Mouse (Mus musculus) G1E (cell line): ENCODE measurements around the gene Hoxc11. TPM values are rescaled to one million over a fixed set of nuclear protein-coding genes. Genes with fewer than 3 reads are reported as not detected.

Experiments
- ATAC-seq: 2 replicates; pipeline ENCODE4 v1.8.0; 2016; ENCODE audit warnings: mild to moderate bottlenecking; ENCODE audit not compliant: insufficient number of reproducible peaks, poor library complexity, low FRiP score, severe bottlenecking; ENCODE audit errors: extremely low read depth
- DNase-seq: peaks from one replicate; pipeline ENCODE4 v3.0.0; 2012; ENCODE audit warnings: low spot score
- H3K27me3 ChIP-seq: 2 replicates; pipeline ENCODE4 v1.6.1; 2012; ENCODE audit warnings: mild to moderate bottlenecking, low read length, inconsistent platforms; ENCODE audit not compliant: insufficient read depth
- H3K36me3 ChIP-seq: replicated peaks from 2 replicates; pipeline ENCODE3; 2012; ENCODE audit warnings: mild to moderate bottlenecking, inconsistent platforms
- H3K4me1 ChIP-seq: 2 replicates; pipeline ENCODE4 v1.6.1; 2012; ENCODE audit warnings: low read depth, low read length, inconsistent platforms, mixed read lengths; ENCODE audit not compliant: insufficient read depth
- H3K4me3 ChIP-seq: 2 replicates; pipeline ENCODE4 v1.5.1; 2012; ENCODE audit warnings: low read depth, mild to moderate bottlenecking, inconsistent platforms, low read length, moderate library complexity, mixed read lengths
- H3K9me3 ChIP-seq: replicated peaks from 2 replicates; pipeline ENCODE4 v1.6.1; 2012; ENCODE audit warnings: inconsistent platforms
- GATA1 ChIP-seq: IDR thresholded peaks from 2 replicates; pipeline ENCODE4 v1.6.1; 2012; ENCODE audit warnings: borderline replicate concordance, low read length, inconsistent platforms, mixed read lengths
- GATA2 ChIP-seq: IDR thresholded peaks from 2 replicates; pipeline ENCODE4 v1.6.1; 2012; ENCODE audit warnings: low read depth, low read length, inconsistent platforms, borderline replicate concordance
- TAL1 ChIP-seq: conservative IDR thresholded peaks from 2 replicates; pipeline ENCODE4 v1.6.1; 2012; ENCODE audit warnings: low read depth, low read length, inconsistent platforms, mixed read lengths
- polyA plus RNA-seq: library from polyadenylated mRNA; stranded (reverse); fragments of >175 nt; gene quantifications from 2 replicates; pipeline ENCODE4 v1.2.3, GENCODE M21; 2012
- total RNA-seq, 2 experiments: library from RNA; stranded (forward) in 1 of 2; stranded (reverse) in 1 of 2; fragments of 200-1000 nt in 1 of 2; fragments of >200 nt in 1 of 2; fragmentation: Nextera tagmentation in 1 of 2; gene quantifications; 2 replicates each; pipeline ENCODE4 v1.2.3; 2014 to 2017

Hoxc11 gene
- total and polyA plus RNA-seq, 3 experiments: 0.22 TPM; not detected in 2

DNA sequence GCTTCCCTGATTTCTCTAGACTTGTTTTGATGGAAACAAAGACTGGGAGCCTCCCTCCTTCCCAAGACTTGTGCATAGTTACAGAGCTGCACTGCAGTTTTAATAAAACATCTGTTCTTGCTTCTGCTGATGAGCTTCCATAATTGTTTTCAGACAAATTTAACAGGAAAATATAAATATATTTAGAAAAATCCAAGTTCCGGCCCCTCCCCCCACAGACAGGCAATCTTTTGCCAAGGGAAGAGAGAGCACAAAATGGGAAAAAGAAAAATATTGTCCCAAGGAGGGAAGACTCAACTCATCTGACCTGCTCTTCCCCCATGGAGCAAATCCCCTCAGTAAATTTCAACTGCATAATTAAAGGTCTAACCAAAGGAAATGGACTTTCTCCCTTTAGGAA lies 52.1 kb downstream of the Hoxc11 start:
- DNase-seq (no peak), ATAC-seq (no peak)
- H3K27me3 ChIP-seq: no peaks in the 10 kb centered on the region
- H3K9me3 ChIP-seq: no peaks in the 10 kb centered on the region
- H3K4me1 ChIP-seq: peaks cover 93% of the 10 kb centered on the region
- H3K4me3 ChIP-seq: peak overlapping the region; percentile 21; the same call in 1 of the 2 replicates
- peaks cover 25% of the 10 kb centered on the region for H3K36me3 ChIP-seq
- no peak for TF ChIP-seq TAL1
- no peak for TF ChIP-seq GATA1
- TF ChIP-seq GATA2: no peak

Other genes with a start within 250 kb of the Hoxc11 start
- 41.0 and 46.7 TPM in 2 replicates for gene Calcoco1, start 232.2 kb upstream of the Hoxc11 start, total RNA-seq (2014; fragmentation: Nextera tagmentation)
- gene Calcoco1, start 232.2 kb upstream of the Hoxc11 start, total RNA-seq (2017): 12.3 and 14.5 TPM in 2 replicates
- gene Calcoco1, start 232.2 kb upstream of the Hoxc11 start, polyA plus RNA-seq: 14.4 and 15.2 TPM in 2 replicates
- gene Hoxc13, start 33.3 kb upstream of the Hoxc11 start, total RNA-seq (2014; fragmentation: Nextera tagmentation): not detected in 2 replicates
- not detected in 2 replicates for gene Hoxc13, start 33.3 kb upstream of the Hoxc11 start, total RNA-seq (2017)
- not detected in 2 replicates for gene Hoxc13, start 33.3 kb upstream of the Hoxc11 start, polyA plus RNA-seq
- gene Hoxc12, start 17.7 kb upstream of the Hoxc11 start, total RNA-seq (2014; fragmentation: Nextera tagmentation): not detected in 2 replicates
- gene Hoxc12, start 17.7 kb upstream of the Hoxc11 start, total RNA-seq (2017): not detected in 2 replicates
- not detected in 2 replicates for gene Hoxc12, start 17.7 kb upstream of the Hoxc11 start, polyA plus RNA-seq
- 0.60 TPM in 1 of 2 replicates, not detected in the other for gene Hoxc10, start 12.4 kb downstream of the Hoxc11 start, total RNA-seq (2014; fragmentation: Nextera tagmentation)
- gene Hoxc10, start 12.4 kb downstream of the Hoxc11 start, total RNA-seq (2017): 0.12 and 0.16 TPM in 2 replicates
- 0.08 and 0.16 TPM in 2 replicates for gene Hoxc10, start 12.4 kb downstream of the Hoxc11 start, polyA plus RNA-seq
- gene Hoxc5, start 13.0 kb downstream of the Hoxc11 start, total RNA-seq (2014; fragmentation: Nextera tagmentation): 9.9 and 19.8 TPM in 2 replicates
- gene Hoxc5, start 13.0 kb downstream of the Hoxc11 start, total RNA-seq (2017): 7.6 and 9.1 TPM in 2 replicates
- gene Hoxc5, start 13.0 kb downstream of the Hoxc11 start, polyA plus RNA-seq: 11.4 and 12.4 TPM in 2 replicates
- gene Hoxc9, start 22.0 kb downstream of the Hoxc11 start, total RNA-seq (2014; fragmentation: Nextera tagmentation): 5.0 and 7.9 TPM in 2 replicates
- gene Hoxc9, start 22.0 kb downstream of the Hoxc11 start, total RNA-seq (2017): 3.3 and 3.9 TPM in 2 replicates
- gene Hoxc9, start 22.0 kb downstream of the Hoxc11 start, polyA plus RNA-seq: 9.8 and 12.0 TPM in 2 replicates
- gene Hoxc8, start 36.2 kb downstream of the Hoxc11 start, total RNA-seq (2014; fragmentation: Nextera tagmentation): 21.1 and 26.6 TPM in 2 replicates
- 2.0 and 2.7 TPM in 2 replicates for gene Hoxc8, start 36.2 kb downstream of the Hoxc11 start, total RNA-seq (2017)
- gene Hoxc8, start 36.2 kb downstream of the Hoxc11 start, polyA plus RNA-seq: 10.1 and 12.2 TPM in 2 replicates
- gene Hoxc6, start 43.8 kb downstream of the Hoxc11 start, total RNA-seq (2014; fragmentation: Nextera tagmentation): 16.3 and 37.1 TPM in 2 replicates
- 8.6 and 12.0 TPM in 2 replicates for gene Hoxc6, start 43.8 kb downstream of the Hoxc11 start, total RNA-seq (2017)
- 27.1 and 28.6 TPM in 2 replicates for gene Hoxc6, start 43.8 kb downstream of the Hoxc11 start, polyA plus RNA-seq
- 29.3 and 33.9 TPM in 2 replicates for gene Hoxc4, start 64.5 kb downstream of the Hoxc11 start, total RNA-seq (2014; fragmentation: Nextera tagmentation)
- 11.0 and 12.2 TPM in 2 replicates for gene Hoxc4, start 64.5 kb downstream of the Hoxc11 start, total RNA-seq (2017)
- 60.1 and 65.8 TPM in 2 replicates for gene Hoxc4, start 64.5 kb downstream of the Hoxc11 start, polyA plus RNA-seq
- gene Smug1, start 212.7 kb downstream of the Hoxc11 start, total RNA-seq (2014; fragmentation: Nextera tagmentation): 7.8 and 10.6 TPM in 2 replicates
- 9.0 and 11.3 TPM in 2 replicates for gene Smug1, start 212.7 kb downstream of the Hoxc11 start, total RNA-seq (2017)
- gene Smug1, start 212.7 kb downstream of the Hoxc11 start, polyA plus RNA-seq: 3.6 and 5.0 TPM in 2 replicates